Mouse (Mus musculus) urinary bladder, postnatal 25 days (tissue): Measurements from ENCODE around the gene Bloc1s2.
"Not testable (repeated sequence)": the region's sequence is repeated elsewhere in the genome, so short reads cannot be mapped to it uniquely, and the experiment has no call there.

ENCODE experiments used
- DNase-seq: peaks from one replicate; pipeline ENCODE4 v3.0.0; 2022; ENCODE audit warnings: low spot score

Bloc1s2 gene

GRCm38 (mm10) chr19:44127729-44128497, 18.3 kb downstream of the Bloc1s2 start:
- DNase-seq = no peak

GRCm38 (mm10) chr19:44121137-44121536, 25.1 kb downstream of the Bloc1s2 start:
- no peak for DNase-seq

GRCm38 (mm10) chr19:44120686-44121085, 25.6 kb downstream of the Bloc1s2 start:
- not testable (repeated sequence) for DNase-seq

- no peak for DNase-seq
Measured at GRCm38 (mm10) chr19:44117793-44118192, 28.5 kb downstream of the Bloc1s2 start.

- DNase-seq = no peak
Measured at GRCm38 (mm10) chr19:44111706-44112105, 34.5 kb downstream of the Bloc1s2 start.

GRCm38 (mm10) chr19:44110356-44110755, 35.9 kb downstream of the Bloc1s2 start:
- DNase-seq = no peak

GRCm38 (mm10) chr19:44108996-44109395, 37.2 kb downstream of the Bloc1s2 start:
- DNase-seq = no peak

GRCm38 (mm10) chr19:44107661-44108521, 38.4 kb downstream of the Bloc1s2 start:
- DNase-seq = peak; percentile 9

- peak; percentile 98 for DNase-seq
Measured at GRCm38 (mm10) chr19:44106831-44107660, 39.2 kb downstream of the Bloc1s2 start, which contains the start of gene Chuk. TSS of gene Chuk (minus strand) at chr19:44107480.

GRCm38 (mm10) chr19:44104393-44104792, 41.9 kb downstream of the Bloc1s2 start:
- DNase-seq = no peak

- DNase-seq = no peak
Measured at GRCm38 (mm10) chr19:44103001-44103400, 43.2 kb downstream of the Bloc1s2 start.

- DNase-seq = no peak
Measured at GRCm38 (mm10) chr19:44100840-44101239, 45.4 kb downstream of the Bloc1s2 start.
